Mouse (Mus musculus) embryonic fibroblast, embryonic 13.5 days (primary cell): ENCODE measurements around the gene Ephb2.

Experiments
- CTCF ChIP-seq: IDR thresholded peaks from 2 replicates; pipeline ENCODE4 v1.5.1; 2011; ENCODE audit warnings: mild to moderate bottlenecking, control low read depth, low read length, moderate library complexity, borderline replicate concordance; ENCODE audit not compliant: insufficient read depth
- POLR2A ChIP-seq: IDR thresholded peaks from 2 replicates; pipeline ENCODE4 v1.6.1; 2011; ENCODE audit warnings: low read depth, mild to moderate bottlenecking, control low read depth, low read length, moderate library complexity

DNA sequence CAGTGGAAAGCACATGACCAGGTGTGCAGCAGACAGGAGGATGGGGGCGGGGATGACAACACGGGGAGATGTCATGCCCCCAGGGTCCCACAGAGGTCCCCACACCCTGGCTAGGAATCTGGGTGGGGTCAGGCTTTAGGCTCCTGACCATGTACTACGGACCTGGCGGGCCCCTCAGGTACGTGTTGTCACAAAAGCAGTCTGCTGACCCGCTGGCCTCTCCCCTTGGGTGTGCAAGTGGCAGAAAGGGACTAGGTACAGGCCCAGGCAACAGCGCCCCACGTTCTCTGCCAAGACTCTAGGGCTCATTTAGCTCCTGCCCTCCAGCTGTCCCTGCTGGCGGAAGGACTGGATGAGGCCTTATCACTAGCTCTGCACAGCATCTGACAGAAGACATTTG is 105.3 kb downstream of the Ephb2 start:
- TF ChIP-seq CTCF (no peak), POLR2A (no peak)
